Mouse (Mus musculus) cerebellum, adult 9-10 months (tissue): ENCODE results near the gene Defb19.

Experiments used
- DNase-seq: peaks from one replicate; pipeline ENCODE4 v3.0.0; 2022

Gene Defb19

DNA sequence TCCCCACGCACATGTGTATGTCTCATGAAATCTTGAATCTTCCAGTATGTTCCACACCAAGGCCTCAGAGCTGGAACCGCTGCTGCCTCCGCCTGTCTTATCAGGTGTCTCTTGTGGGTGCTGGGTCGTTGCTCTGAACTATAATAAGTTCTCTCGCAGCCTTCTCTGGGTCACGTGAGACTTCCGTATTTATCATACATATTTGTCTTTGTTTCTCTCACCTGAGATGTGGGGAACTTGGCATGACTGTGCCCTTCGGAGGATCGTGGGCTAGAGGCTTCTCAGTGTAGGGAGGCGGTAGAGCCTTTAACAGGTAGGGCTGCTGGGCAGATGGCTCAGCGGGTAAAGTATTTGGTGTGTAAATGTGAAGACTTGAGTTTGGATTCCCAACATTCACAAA lies 500 bp upstream of the Defb19 start:
- DNase-seq: no peak

DNA sequence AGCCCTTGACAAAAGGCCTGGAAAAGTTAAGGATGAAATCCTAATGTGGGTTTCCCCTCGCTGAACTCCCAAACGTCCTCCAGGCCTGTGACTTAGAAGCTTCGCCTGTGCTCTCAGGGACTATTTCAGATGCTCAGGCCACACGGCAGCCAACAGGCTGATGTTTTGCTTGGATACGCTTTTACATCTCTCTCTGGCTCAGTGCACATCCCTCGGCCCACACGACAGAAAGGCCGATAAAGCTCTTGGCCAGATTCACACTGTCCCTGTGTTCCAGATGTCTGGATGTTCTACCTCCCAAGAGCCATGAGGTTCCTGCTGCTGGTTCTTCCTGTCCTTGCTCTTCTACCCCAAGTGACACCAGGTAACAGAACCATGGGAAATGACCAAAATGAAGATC lies 6.6 kb downstream of the Defb19 start:
- DNase-seq: no peak

DNA sequence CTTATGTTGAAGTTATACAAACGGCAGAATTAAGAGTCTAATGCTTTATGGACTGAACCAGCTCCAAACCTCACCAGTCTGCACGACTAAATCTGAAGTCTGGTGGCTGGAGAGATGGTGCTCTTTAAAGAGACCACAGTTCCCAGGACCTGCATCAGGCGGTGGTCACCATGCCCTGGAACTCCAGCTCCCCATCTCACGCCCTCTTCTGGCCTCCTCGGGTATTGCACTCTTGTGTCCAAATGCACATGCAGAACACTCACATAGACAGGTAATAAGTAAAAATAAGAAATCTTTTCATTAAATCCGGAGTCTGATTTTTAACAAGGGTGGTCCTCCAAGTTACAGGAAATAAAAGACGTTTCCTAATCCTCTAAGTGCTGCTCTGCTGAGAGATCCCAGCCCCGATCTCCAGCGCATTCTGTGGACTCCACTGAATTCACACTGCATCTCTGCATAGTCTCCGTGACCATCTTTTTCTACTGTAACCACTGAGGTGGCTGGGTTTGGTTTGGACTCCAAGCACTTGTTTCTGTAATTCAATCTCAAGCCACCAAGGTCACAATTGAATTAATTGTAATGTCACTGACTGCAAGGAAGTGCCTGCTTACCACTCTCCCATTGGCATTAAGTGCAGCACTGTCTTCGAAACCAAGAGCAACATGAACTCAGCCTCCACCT lies 7.9 kb downstream of the Defb19 start, which contains the start of gene Defb21:
Gene Defb21 (plus strand): TSS at position 631 of the 681 bp plus-strand sequence.
- DNase-seq: no peak

DNA sequence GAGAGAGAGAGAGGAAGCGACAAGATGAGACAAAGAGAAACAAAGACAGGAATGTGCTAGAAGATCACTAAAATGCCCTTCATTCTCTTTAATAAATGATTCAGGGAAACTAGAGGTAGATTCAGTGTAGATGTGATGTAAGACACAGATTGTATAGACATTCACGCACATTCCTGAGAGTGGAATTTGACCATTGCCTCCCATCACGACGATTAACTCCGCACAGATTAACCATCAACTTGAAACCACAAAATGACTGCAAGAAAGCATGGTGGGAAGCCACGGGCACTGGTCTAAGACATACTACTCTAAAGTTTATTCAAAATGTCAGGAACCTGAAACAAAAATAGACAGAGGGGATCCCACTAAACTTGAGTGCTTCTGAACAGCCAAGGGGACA lies 9.8 kb downstream of the Defb19 start:
- DNase-seq: no peak

DNA sequence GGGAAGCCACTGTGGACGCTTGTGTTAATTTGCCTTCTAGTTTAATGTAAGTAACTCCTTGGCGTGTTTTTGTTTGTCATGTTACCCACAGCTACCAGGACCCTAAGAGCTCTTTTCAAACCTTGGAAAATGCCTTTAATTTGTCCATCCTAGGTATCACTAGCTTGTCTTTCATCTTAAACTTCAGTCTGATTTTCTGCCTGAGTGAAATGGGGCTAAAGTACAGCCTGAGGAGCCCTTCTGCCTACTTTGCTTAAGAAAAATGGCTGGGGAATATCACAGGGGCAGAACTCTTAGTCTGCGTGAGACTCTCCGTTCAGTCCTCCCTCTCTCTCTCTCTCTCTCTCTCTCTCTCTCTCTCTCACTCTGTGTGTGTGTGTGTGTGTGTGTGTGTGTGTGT lies 10.2 kb downstream of the Defb19 start:
- no peak for DNase-seq

- DNase-seq: no peak
These were observed 11.1 kb downstream of the Defb19 start, which contains the start of gene Gm17416 for GRCm38 (mm10) chr2:152569038-152569437. TSS of gene Gm17416 (plus strand) at chr2:152569338.

DNA sequence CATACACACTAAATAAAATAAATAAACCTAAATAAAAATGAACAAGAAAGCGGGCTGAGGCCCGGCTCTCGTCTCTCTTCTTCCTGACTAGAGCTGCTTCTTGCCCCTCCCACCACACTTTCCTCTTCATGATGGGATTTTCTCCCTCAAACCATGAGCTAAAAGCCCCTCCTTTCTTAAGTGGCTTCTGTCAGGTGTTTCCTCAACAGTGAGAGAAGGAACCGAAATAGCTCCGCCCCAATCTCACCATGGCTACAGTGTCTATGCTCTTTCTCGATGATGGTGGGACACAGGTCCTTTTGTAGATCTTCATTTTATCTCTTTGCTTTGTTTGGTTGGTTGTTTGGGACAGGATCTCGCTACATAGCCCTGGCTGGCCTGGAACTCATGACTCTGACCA lies 23.5 kb downstream of the Defb19 start:
- no peak for DNase-seq

DNA sequence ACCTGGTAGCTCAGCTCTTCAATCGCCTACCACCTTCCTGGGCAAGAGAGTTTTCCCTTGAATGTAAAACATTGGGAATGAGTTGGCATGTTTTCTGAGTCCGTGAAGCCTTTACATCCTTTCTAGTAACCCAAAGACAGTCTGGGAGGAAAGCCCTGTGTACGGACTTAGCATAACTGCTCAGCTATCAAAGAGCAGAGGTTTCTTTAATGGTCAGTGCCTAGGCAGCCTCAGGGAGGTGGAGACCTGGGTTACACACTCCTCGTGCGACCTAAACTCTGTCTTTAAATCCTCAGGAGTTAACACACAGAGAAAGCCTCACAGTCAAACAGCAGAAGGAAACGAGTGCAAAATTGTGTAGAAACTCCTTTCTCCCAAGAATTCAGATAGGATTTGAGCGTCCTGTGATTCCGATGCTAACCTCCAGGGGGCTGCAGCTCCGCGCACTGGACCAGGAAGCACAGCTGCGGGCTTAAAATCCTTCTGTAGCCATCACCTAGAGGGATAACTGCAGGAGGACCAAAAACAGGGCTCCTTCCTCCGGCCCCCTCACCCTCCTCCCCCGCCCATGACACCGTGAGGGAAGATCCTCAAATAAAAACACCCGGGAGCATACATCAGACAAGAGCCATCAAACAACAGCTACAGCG lies 26.2 kb downstream of the Defb19 start:
- peak; percentile 25 for DNase-seq

GRCm38 (mm10) chr2:152548124-152548523 lies 32.0 kb downstream of the Defb19 start:
- DNase-seq: no peak

DNA sequence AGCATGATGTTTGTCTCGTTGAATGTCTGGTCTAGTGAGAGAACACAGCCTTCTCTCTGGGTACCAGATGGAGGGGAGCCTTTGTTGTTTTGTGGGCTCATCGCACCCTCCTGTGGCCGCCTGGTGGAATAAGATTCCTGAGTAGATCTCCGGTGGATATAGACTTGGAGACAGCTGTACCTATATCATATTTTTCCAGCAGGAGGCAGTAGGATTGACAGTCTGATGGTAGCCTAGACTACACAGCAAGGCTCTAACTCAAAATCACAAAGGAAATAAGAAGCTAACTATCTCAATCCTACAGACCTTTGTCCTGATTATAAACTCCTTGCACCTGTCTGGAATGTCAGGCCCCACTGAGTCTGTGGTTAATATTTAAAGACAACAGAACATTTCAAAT lies 35.4 kb downstream of the Defb19 start:
- DNase-seq: peak; percentile 16

DNA sequence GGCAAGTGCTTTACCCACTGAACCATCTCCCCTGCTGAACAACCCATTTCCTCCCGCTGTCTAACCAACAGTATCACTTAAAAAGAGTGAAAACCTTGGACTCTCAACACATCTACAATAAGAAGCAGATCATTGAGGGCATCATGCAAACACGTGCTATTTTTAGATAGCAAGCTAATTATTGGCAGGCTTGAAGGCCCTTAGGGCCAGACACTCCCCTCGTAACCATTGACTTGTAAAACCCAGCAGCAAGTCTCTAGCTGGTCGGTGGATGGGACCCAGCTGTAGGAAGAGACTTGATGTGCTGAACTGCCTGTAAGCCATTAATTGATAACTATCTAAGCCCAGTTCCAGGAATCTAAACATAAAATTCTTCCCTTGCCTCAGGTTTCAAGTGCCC lies 36.6 kb downstream of the Defb19 start:
- no peak for DNase-seq

DNA sequence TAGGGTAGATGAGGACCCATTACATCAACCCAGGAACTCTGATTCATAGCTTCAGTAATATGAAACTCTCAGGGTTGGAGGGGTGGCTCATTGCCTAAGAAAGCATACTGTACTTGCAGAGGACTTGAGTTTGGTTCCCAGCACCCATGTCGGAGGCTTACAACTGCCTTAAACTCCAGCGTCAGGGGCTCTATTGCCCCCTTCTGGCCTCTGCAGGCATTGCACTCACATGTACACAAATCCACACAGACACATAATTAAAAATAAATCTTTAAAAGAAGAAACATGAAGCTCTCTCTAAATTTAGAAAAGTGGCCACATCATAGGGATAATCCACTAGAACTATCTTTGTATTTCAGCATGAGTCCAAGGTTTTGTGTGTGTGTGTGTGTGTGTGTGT lies 37.2 kb downstream of the Defb19 start:
- no peak for DNase-seq

- DNase-seq: no peak
These were observed 38.1 kb downstream of the Defb19 start for GRCm38 (mm10) chr2:152541979-152542378.

DNA sequence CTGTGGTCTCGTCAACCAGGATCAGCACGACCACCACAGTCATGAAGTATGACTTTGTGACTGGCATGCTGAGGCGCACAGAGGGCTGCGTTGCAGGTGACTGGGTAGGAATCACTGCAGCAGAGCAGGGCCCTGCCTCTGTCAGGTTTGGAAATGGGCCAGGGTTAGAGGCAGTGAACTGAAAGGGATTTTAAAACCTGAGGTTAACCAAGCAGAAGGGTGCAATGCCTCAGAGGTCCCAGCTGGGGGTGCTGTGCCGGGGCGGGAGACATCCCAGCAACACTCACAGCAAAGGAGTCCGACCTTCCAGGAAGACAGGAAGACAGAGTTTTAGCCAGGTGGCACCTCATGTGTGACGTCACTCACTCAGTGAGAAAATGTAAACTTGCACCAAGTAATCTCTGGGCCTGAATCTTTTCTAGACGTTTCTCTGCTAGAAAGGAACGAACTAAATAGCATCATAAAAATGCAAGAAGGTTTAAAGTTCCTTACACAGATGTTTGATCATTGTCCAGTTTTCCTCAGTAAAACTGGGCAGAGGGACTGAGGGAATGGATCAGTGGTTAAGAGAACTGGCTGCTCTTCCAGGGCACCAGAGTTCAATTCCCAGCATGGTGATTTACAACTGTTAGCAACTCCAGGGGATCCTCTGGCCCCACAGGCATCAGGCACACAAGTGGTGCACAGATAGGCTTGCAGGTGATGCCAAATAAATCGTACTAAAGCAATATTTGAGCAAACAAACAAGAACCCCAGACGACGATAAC lies 40.0 kb downstream of the Defb19 start, which contains the start of gene Defb29:
Gene Defb29 (minus strand): TSS at position 155 of the 767 bp plus-strand sequence.
- no peak for DNase-seq
